Mouse (Mus musculus): ENCODE results near the gene Gsk3b.
"Not testable (repeated sequence)": the region's sequence is repeated elsewhere in the genome, so short reads cannot be mapped to it uniquely, and the experiment has no call there.

Gsk3b gene

DNA sequence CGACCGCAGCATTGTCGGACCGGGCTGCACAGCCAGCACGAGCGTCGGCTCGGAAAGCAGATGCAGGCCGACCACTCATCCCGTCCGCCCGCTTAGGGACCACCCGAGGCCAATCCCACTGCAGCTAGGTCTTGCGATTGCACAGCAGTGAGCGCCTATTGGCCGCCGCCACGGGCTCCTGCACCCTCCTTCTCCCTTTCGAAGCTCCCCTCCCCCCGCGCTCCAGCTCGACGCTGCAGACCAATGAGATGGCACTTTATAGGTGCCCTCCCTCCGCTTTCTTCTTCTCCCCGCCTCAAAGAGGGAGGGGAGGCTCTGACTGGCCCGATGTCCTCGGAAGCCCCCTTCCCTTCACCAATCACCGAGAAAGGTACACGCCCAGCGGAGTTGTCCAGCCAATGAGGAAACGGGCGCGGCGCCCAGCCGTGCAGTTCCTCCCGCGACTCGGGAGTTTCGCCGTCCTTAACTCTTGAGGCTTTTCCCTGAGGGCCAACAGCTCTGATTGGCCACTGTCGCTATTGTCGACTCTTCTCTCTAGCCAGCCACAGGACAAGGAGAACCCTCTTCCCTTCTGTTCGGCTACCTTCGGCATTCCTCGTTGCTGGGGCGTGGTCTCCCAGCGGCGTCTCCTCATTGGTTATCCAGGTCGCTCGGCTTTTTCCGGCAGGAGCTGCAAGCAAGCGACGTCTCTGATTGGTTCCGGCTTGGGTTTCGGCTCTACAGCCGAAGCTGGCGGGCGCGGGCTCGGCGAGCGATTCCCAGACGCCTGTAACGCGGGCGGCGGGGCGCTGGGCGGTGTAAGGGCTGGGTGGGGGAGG lies at the start of gene Gsk3b:
TSS of gene Gsk3b (plus strand) at position 373 of the 818 bp plus-strand sequence.
- in situ Hi-C loops (cut with MboI, MseI): no loop called here

DNA sequence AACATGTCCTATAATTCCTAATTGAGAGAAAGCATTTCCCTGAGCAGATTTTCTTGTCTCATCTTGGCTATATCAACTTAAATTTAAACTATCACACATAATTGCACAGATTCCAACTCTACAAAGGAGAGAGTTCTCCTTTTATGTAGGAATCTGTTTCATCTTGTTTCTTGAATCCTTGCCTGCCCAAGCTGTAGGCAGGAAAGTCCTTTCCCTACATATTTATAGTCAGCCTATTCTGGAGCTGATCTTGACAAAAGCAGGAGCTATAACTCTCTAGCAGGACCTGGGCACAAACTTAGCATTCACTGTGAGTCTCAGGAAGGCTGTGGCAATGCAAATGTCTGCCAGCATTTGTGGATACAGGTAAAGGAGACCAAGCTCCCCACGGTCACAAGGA lies 46.6 kb upstream of the Gsk3b start:
- in situ Hi-C loops (cut with MboI, MseI): loop anchor here in 1 of 2 experiments (25.0 kb wide), 1 partner anchor 1495 kb away; no protein-coding TSS in a partner anchor

GRCm38 (mm10) chr16:38044551-38044950 lies 44.2 kb upstream of the Gsk3b start:
- in situ Hi-C loops (cut with MboI, MseI): loop anchor here in 1 of 2 experiments (25.0 kb wide), 1 partner anchor 1493 kb away; no protein-coding TSS in a partner anchor

DNA sequence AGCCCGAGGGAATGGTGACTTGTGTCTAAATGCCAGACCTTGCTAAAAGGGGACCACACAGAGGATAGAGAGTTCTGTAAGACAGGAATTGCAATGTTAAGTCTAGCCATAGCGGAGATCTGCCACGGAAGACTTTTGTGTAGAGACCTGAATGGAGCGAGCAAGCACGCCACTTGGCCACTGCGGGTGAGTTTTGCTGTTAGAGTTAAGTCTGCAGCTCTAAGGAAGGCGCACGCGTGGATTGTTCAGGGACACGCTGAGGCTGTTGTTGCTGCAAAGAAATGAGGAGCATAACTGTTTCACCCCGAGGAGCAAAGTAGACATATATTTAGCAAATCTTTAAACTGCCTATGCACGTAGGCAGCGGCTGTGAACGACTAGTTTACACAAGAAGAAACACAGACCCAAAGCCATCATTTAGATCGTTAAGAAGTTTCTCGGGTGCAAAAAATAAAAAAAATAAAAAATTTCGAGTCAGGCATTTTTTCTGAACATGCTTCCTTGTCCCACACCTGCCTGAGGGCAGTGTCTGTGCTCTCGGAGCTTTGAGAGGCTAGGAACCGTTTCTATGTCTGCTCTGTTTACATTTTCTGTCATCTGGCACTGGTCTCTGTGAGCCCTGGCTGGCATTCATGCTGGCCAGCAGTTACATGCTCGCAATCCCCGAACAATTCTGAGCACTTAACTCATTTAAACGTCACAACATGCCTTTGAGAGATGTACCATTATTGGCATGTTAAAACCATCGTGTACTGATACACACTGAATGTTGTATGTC lies 40.8 kb upstream of the Gsk3b start:
- in situ Hi-C loops (cut with MboI, MseI): loop anchor here in 1 of 2 experiments (25.0 kb wide), 1 partner anchor 1489 kb away; no protein-coding TSS in a partner anchor

GRCm38 (mm10) chr16:38057898-38058297 lies 30.9 kb upstream of the Gsk3b start:
- in situ Hi-C loops (cut with MboI, MseI): no loop called here

- in situ Hi-C loops (cut with MboI, MseI): no loop called here
These were observed 30.0 kb upstream of the Gsk3b start for GRCm38 (mm10) chr16:38058836-38059235.

DNA sequence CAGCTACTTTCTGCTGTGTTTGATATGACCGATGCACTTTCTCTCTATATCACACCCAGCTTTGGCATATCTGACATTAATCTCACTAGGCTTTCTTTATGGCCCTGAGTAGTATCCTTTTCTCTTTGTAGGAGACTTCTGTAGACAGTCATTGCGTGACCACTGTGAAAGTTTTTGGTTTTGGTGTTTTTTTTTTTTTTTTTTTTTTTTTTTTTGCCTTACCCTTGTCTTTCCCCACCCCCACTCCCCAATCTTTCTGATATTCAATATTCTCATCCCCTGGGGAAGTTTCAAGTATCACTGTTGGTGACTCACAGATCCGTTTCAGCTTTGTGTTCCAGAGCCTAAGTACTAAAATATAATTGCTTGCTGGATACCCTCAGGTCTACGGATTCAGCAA lies 29.2 kb upstream of the Gsk3b start:
- in situ Hi-C loops (cut with MboI, MseI): no loop called here

- in situ Hi-C loops (cut with MboI, MseI): not testable (repeated sequence)
These were observed 14.8 kb upstream of the Gsk3b start for GRCm38 (mm10) chr16:38073859-38074631.

GRCm38 (mm10) chr16:38080201-38080600 lies 8.6 kb upstream of the Gsk3b start:
- in situ Hi-C loops (cut with MboI, MseI): no loop called here

- in situ Hi-C loops (cut with MboI, MseI): no loop called here
These were observed 1.6 kb upstream of the Gsk3b start for GRCm38 (mm10) chr16:38087231-38087630.

DNA sequence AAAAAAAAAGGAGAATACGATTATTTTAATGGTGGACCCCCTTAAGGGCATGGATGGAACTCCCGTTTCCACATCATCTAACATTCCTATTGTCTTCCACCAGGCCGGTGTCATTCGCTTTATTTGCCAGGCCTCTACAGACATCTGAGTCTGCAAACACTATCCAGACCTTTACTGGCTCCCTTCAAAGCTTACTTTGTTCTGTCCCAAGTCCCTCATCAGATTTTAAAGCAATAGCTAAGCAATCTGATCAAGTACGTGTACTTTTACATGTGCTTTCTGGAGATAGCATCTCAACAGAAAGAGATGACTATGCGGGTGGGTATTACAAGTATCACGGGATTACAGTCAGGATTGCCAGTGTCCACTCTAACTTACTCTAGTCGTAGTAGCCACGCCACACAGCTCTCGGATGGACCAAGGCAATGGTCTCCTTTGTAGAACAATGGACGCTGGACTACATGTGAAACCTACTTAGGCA lies 1.1 kb upstream of the Gsk3b start:
- in situ Hi-C loops (cut with MboI, MseI): no loop called here

- in situ Hi-C loops (cut with MboI, MseI): no loop called here
These were observed 624 bp upstream of the Gsk3b start for GRCm38 (mm10) chr16:38088126-38088628.

DNA sequence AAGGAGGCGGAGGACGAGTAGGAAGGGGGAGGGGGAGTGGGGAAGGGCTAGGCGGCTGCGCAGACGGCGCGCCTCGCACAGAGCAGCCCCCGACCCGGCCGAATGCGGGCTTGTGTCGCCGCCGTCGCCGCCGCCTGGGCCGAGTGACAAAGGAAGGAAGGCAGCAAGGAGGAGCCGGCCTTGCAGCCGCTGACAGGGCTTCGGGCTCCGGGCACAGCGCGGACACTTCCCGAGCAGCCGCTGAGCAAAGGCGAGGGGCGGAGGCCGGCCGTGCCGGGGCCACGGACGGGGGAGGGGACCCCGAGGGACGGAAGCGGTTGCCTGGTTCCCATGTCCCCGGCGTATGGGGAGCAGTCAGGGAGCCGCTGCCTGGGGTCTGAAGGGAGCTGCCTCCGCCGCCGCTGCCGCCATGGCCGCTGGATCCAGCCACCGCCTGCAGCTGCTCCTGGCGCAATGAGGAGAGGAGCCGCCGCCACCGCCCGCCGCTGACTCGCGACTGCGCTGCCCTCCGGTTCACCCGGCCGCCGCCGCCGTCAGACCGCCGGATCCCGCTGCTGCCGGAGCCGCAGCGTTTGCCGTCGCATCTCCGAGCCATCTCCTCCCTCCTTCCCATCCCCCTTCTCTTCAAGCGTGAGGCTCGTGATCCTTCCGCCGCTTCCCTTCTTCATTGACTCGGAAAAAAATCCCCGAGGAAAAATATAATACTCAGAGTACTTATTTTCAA lies 808 bp downstream of the Gsk3b start:
- in situ Hi-C loops (cut with MboI, MseI): no loop called here

- in situ Hi-C loops (cut with MboI, MseI): no loop called here
These were observed 1.7 kb downstream of the Gsk3b start for GRCm38 (mm10) chr16:38090341-38091005.

- in situ Hi-C loops (cut with MboI, MseI): no loop called here
These were observed 2.2 kb downstream of the Gsk3b start for GRCm38 (mm10) chr16:38091041-38091440.

GRCm38 (mm10) chr16:38091706-38092105 lies 2.9 kb downstream of the Gsk3b start:
- in situ Hi-C loops (cut with MboI, MseI): no loop called here

GRCm38 (mm10) chr16:38092598-38092997 lies 3.8 kb downstream of the Gsk3b start:
- in situ Hi-C loops (cut with MboI, MseI): no loop called here

DNA sequence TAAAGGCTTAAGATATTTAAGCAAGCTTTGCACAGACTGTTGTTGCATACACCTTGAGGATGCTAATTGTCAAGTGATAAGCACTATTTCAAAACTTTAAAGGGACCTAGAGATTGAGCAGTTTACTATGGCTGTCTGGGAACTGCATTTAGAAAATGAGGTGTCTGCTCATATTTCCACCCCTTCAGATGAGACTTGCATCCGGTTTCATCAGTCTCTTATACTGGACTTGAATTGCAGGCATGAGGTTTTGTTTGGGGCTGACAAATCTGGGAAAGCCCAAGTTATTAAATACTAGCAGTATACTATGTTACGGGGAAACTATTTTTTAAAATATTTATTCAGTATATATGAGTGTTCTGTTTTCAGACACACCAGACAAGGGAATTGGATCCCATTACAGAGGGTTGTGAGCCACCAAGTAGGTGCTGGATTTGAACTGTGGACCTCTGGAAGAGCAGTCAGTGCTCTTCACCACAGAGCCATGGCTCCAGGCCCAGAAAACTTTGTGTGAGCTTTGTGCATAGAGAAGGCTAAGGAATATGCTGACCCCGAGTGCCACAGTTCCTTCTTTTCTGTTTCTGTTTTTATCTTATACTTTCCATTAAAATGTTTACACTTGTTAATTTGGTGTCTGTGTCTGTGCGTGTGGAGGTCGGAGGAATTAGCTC lies 6.5 kb downstream of the Gsk3b start:
- in situ Hi-C loops (cut with MboI, MseI): loop anchor here in 1 of 2 experiments (5.0 kb wide), 1 partner anchor 223 kb away; no protein-coding TSS in a partner anchor

GRCm38 (mm10) chr16:38097521-38097920 lies 8.7 kb downstream of the Gsk3b start:
- in situ Hi-C loops (cut with MboI, MseI): loop anchor here in 1 of 2 experiments (5.0 kb wide), 1 partner anchor 225 kb away; no protein-coding TSS in a partner anchor

Measured in T-helper 17 cell (primary cell).